Mouse (Mus musculus): Measurements from ENCODE around the gene Apoh. TPM values are rescaled to one million over a fixed set of nuclear protein-coding genes. Genes with fewer than 3 reads are reported as not detected.

The Apoh gene
- total RNA-seq, 2 experiments from 2014 or later: not detected

DNA sequence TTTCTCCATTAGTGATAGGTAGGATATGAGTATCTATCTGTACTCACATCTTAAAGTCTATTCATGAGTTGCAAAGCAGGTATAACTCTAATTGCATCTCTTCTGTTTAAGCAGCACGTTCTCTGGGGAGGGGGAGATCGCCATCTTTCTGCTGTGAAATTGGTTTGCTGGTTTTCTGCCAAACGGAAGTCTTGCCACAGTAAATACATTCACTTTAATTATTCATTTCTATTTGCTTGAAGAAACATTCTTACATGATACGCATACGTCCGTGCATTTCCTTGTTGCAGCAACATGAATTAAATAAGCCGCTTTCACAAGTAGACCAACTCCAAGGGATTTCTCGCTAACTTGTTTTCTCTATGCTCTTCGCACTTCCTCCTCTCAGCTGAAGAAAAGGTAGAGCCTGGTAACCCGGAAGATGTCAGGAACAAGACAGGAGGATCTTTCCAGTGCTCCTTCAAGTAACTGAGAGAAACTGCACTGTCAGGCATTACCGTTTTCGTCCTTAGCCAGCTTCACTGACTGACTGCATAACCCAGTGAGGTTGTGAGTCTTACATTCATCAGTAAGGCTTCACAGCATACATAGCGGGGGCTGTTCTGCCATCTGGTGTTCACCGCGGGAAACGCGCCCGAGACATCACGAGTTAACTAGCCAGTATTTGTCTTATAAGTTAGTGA is 34.7 kb downstream of the Apoh start:
- intact Hi-C loops (cut with DNase I): loop anchor here (2.0 to 10.0 kb wide), 3 partner anchors 306 to 513 kb away; no protein-coding TSS in a partner anchor

DNA sequence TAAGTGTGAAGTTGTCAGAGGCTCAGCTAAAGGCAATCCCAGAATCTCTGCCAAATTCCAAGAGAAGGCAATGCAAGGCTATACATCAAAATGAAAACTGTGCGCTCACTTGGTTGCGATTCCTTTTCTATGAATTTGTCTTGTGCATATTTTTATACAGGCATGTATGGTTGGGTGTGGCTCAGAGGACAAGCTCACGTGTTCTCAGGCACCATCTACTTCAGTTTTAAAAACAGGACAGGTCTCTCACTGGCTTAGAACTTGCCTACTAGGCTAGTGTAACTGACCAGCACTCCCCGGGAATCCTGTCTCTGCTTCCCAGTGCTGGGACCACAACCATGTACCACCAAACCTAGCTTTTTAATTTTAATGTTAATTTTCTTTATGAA is 35.2 kb downstream of the Apoh start:
- intact Hi-C loops (cut with DNase I): loop anchor here (2.0 to 10.0 kb wide), 3 partner anchors 306 to 514 kb away; no protein-coding TSS in a partner anchor

More for the DNA sequence above, 34.7 kb downstream of the Apoh start:
- peak; percentile 77 for DNase-seq

DNA sequence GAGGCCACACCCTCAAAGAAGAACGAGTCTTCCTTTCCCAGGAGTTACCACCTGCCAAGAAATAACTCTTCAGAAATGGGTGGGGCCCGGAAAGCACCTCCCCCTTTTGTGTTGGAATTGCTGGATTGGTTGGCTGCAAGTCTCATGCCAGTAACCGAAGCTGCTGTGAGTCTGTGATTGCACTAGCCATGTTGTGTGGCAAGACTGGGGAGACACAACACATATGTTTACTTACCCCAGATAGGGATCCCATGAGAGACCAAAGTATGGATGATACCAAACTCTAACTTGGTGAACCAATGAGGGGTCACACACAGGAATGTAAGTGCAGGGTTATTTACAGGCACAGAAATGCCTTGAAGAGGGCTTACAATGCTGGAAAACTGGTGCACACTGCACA is 39.5 kb downstream of the Apoh start:
- no peak for DNase-seq
- intact Hi-C loops (cut with DNase I): no loop called here

More for the DNA sequence above, 35.2 kb downstream of the Apoh start:
- no peak for DNase-seq

DNA sequence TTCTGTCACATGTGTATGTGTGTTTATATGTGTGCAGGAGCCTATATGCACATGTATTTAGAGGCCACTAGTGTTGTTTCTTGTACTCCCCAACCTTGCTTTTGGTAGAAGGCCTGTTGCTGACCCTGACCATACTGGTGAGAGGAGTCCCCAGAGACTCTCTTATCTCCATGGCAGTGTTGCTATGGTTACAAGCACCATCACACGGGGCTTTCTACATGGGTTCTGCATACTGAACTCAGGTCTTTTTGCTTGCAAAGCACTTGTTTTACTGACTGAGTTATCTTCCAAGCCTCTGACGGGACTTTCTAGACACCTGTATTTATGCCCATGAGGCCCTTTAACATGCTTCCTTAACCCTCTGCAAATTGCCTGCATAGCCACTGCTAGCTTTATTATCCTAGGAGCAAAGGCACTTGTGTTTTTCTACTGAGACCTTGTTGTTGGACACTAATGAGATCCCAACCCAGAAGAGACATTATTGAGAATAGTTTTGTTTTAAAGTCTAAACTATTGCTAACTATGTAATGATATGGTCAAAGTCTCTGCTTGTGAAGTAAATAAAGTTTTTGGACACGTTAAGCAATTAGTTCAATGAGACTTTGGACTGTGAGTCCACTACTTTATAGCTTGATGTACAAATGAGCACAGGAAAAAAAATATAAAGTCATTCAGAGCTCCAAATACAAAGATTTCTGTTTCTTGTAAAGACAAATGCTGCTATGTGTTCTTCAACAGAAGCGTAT is 41.9 kb downstream of the Apoh start:
- no peak for DNase-seq
- intact Hi-C loops (cut with DNase I): no loop called here

DNA sequence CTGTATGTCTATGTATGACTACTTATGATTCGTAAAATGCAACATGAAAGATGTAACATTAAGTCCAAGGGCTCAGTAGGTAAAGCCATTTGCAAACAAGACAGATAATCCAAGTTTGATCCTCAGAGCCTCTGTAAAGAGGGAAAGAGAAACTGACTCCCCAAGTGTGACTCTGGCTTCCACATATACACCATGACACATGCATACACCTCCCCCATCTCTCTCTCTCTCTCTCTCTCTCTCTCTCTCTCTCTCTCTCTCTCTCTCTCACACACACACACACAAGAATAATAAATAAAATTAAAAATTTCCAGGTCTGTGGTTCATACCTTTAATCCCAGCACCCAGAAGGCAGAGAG is 42.5 kb downstream of the Apoh start:
- intact Hi-C loops (cut with DNase I): no loop called here
- DNase-seq: no peak

DNA sequence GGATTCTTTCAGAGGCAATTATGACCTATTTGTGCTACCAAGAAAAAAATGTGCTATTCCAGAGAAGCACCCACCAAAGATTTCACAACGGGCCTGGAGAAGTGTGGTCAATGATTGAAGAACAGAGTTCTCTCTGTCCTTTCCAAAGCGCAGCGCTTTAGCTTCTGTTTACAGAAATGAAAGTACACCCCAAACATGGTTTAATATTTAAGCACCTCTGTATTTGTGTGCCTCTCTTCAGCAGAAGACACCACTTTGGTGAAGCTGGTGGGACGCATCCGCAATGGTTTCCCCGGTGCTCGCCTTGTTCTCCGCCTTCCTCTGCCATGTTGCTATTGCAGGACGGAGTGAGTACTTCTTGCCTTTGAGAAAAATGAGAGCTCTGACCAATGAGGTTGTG is 51.9 kb downstream of the Apoh start:
- no peak for DNase-seq
- intact Hi-C loops (cut with DNase I): no loop called here

DNA sequence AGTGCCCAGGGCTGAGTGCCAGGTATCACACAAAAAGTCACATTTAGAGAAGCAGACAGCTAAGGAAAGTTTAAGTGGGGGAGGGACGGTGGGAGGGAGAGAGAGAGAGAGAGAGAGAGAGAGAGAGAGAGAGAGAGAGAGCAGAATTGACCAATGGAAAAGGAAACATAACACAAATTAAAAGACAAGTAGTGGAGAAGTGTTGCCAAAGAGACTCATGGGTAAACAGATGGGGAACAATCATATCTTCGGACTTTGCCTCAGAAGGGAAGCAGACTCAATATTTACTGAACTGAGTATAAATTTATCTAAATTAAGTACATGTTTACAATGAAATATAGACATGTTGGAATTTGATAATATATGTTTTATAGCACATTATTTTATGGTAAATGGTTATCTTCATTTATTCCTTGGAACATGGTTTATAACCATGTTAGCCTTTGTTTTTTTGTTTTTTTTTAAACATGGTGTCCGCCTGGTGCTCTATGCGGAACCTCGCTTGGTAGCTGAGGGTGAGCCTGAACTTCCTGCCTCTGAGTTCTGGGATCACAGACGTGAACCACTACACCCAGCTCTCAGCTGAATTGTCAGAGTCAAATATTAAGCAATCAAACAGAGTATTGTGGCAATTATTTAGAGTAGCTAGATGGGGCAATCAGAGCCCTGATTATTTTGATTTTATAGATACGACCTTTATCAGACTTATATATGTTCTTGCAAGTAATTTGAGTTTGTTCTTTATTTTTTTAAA is 53.1 kb downstream of the Apoh start:
- DNase-seq: no peak
- intact Hi-C loops (cut with DNase I): no loop called here

DNA sequence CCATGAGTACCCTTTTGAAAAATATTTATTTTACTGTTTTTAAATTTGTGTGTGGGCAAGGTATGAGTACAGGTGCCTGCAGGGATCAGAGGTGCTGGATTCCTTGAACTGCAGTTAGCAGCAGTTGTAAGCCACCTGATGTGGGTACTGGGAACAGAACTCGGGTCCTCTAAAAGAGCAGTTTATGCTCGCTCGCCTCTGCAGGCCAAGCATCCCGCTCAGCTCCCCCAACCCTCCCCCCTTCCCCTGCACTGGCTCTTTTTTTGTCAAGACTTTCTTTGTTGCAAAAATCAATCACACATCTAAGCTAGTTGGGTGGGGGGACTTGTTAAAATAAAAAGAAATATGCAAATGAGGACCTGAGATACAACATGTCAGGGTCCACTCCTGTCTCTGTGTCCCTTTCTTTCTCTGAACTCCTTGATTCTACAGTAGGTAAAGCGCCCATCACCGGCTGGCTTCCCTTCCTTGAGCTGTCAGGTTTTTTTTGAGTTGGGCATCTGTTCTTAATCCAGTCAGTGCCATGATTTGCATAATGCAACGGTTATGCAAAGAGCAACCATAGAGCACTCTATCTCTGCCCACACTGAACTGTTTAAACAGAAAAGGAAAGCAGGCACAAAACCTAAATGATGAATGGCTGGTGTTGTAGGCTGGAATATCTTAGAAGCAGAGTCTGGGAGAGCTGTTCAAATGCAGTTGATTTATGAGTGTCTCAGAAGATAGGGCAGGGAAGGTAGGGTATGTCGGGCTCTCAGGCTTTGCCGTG is 66.9 kb downstream of the Apoh start:
- intact Hi-C loops (cut with DNase I): no loop called here
- no peak for DNase-seq

DNA sequence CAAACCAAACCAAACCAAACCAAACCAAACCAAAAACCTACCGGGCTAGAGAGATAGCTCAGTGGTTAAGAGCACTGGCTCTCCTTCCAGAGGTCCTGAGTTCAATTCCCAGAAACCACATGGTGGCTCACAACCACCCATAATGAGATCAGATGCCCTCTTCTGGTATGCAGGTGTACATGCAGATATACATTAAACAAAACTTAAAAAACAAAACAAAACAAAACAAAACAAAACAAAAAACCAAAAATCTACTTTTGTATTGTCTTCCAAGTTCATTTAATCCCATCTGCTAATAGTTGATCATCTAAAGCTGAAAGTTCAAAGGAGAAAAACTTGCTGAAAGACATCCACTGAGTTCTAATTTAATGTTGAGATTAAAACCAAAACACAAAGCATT is 73.2 kb downstream of the Apoh start:
- intact Hi-C loops (cut with DNase I): loop anchor here (5.0 kb wide), 1 partner anchor 549 kb away; no protein-coding TSS in a partner anchor
- DNase-seq: no peak

DNA sequence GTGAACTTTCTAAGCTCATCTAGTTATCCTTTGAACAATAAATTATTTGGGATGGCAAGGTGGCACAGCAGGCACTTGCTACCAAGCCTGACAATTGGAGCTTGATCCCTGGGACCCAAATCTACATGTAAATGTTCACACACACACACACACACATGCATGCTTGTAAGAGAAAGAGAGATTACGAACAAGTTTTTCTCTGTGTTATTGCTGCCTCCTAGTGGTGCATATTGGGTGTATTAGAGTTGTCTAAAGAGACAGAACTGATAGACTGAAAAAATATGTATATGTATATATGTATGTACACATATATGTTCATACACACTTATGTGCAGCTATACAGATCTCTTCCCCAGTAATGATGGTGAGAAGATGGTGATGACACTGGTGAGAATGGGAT is 75.4 kb downstream of the Apoh start:
- intact Hi-C loops (cut with DNase I): loop anchor here (5.0 kb wide), 1 partner anchor 551 kb away; no protein-coding TSS in a partner anchor
- DNase-seq: no peak

DNA sequence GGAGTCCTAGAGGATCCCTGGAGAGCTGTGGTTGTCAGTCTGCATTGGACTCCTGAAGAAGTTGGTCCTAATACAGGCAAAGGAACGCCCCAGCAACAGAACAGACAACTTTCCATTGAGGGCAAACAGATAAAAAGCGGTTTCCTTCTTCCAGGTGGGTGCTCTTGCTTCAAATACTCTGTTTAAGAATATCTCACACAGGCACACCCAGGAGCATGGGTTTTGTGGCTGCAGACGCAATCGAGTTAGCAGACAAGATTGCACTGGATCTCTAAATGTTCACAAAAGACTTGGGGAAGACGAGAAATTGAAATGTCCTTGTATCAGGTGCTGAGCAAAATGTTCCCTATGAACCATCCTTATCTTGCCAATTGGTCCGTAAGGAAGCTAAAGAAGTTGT is 76.1 kb downstream of the Apoh start:
- no peak for DNase-seq
- intact Hi-C loops (cut with DNase I): loop anchor here (5.0 kb wide), 1 partner anchor 552 kb away; no protein-coding TSS in a partner anchor

DNA sequence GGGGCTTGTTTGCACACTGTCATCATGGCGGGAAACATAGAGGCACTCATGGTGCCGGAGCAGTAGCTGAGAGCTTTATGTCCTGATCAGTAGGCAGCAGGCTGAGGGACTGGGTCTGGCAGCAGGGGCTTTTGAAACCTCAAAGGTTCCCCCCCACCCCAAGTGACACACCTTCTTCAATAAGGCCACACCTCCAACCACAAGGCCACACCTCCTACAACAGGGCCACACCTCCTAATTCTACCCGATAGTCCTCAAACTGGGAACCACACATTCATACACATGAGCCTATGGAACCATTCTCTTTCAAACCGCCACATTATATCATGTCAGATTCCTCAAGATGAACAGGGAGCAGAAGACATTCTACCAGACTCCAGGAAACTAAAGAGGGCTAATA is 77.6 kb downstream of the Apoh start:
- DNase-seq: no peak

DNA sequence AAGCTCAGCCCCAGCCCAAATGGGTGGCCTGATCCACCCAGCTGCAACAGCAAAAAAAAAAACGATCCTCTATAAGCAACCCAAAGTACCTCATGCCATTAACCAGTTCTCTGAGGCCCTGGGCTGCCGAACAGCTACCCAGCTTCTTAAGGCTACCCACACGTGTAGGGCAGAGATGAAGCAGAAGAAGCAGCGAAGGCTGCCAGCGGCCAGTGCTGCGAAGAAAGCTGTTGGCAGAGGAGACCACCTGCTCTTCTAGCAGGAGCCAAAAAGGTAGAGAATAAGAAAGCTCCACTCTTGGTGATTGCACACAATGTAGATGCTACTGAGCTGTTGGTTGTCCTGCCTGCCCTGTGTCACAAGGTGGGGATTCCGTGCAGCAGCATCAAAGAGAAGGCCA is 80.1 kb downstream of the Apoh start:
- intact Hi-C loops (cut with DNase I): no loop called here
- DNase-seq: peak; percentile 39

More for the DNA sequence above, 77.6 kb downstream of the Apoh start:
- intact Hi-C loops (cut with DNase I): no loop called here

DNA sequence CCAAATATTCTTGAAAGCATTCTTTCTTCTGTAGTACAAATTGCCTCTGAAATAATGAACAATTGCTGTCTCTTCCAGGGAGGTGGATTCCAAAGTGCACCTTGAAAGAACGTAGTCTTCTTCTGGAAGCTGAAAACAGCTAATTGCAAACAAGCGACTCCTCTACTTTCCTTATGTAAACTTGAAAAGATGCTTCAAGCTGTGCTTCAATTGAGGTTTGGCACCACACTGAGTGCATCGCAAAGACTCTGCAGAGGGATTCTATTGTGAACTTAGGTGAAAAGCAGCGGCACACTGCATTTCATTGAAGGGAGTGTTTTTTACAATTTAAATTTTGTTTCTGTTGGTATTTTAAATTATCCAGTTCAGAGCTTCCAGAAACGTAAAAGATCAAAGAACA is 81.0 kb downstream of the Apoh start:
- DNase-seq: no peak
- intact Hi-C loops (cut with DNase I): no loop called here

DNA sequence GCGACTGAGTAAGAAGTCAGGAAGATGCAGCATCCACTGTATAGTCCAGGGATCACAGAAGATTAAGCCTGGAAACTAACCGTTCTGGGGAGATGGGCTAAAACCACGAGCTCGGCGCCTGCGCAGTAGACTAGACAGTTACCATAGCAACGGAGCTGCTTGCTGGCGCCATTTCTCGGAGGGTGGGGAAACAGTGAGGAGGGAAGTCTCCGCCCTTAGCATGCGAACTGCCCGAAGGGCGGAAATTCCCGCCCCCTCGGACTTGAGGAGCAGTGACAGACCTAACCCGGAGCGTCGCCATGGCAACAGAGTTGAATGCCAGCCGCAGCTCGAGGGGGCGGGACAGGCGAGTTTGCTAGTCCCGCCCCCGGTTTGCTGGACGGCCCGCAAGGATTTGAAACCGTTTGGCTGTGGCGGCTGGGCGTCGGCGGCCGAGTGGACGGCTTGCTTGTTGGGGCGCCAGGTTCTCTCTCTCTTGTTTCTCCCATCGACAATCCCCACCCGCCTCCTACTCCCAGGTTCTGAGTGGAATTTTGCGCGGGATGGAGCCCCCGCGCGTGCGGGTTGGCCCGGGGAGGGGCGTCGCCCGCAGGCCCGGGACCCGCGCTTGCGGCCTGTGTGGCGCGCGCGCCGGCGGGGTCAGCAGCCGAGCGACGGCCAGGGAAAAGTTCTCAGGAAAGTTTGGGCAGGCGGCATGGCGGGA is 81.9 kb downstream of the Apoh start, which contains the start of gene Cep112:
Gene Cep112, plus strand, starts transcription at position 304 of the 703 bp plus-strand sequence.
- peak; percentile 99 for DNase-seq
- intact Hi-C loops (cut with DNase I): no loop called here

DNA sequence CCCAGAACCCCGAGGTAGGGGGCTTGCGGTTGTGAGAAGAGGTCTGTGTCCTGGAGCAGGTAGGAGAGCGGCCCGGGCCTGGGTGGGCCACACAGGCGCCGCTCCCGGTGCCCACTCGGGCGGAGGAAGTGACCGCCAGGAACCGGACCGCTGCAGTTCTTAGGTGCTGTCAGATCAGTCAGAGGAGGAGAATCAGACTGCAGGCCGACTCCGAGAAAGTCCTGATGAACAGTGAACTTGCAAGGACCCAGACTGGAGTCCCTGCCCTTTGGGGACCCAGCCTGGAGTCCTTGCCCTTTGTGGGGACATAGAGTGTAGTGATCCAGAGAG is 82.4 kb downstream of the Apoh start:
- intact Hi-C loops (cut with DNase I): no loop called here
- no peak for DNase-seq

DNA sequence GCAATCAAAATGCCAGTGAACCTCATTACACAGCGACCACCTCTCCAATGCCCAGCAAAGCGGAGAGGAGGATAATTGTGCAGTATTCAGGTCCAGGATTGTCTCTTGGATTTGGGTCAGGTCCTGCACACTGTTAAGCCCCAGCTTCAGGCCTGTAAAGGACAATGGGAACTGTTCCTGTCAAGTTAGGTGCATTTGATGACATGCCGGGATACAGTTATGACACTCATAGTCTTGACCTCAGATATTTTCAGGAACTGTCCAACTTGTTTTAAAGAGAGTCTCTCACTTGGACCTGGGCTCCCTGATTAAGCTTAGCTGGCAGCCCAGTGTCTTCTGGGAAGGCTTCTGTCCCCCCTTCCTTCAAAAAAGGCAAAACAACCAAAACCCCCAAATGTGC is 82.9 kb downstream of the Apoh start:
- no peak for DNase-seq
- intact Hi-C loops (cut with DNase I): no loop called here

DNA sequence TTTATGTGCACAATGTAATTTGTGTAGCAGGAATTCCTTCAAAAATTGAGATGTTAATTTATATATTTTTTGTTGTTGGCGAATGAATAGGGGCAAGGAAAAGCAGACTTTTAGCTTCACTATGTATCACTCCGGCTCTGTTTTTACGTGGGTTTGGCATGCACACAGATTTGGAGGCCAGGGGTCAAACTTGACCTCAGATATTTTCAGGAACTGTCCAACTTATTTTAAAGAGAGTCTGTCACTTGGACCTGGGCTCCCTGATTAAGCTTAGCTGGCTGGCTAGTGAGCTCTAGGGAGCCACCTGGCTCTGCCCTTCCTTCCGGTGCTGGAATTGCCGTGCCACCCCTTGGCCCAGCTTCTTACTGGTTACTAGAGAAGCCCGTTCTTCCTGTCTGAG is 84.0 kb downstream of the Apoh start:
- no peak for DNase-seq

DNA sequence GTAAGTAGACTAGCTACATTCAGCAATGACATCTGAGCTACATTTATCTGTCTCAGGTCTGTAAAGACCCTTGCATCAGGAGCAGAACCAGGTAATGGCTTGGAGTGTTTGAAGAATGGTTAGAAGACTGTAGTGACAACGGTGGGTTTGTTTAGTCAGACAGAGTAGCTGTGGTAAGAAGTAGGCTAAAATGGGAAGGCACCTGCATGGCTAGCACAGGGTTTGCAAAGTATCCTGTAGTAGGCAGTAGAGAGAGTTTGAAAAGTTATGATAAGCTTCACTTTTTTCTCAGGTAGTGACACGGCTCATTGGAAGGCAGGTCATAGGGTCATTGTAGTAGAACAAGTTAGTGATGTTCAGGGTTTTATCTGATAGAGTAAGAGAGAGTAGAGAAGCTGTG is 85.9 kb downstream of the Apoh start:
- no peak for DNase-seq
- intact Hi-C loops (cut with DNase I): no loop called here

More for the DNA sequence above, 84.0 kb downstream of the Apoh start:
- intact Hi-C loops (cut with DNase I): no loop called here
